Mouse (Mus musculus) retina, embryonic 14.5 days (tissue): ENCODE measurements around the gene Tmem203.
"Not testable (repeated sequence)": the region's sequence is repeated elsewhere in the genome, so short reads cannot be mapped to it uniquely, and the experiment has no call there.

Experiments used
- DNase-seq: peaks from one replicate; pipeline ENCODE4 v3.0.0-alpha.2; 2015; ENCODE audit warnings: low spot score

Tmem203 gene

GRCm38 (mm10) chr2:25234050-25234449 lies 21.2 kb upstream of the Tmem203 start, which contains the start of gene Slc34a3:
Gene Slc34a3 (minus strand): TSS chr2:25234364.
- no peak for DNase-seq

GRCm38 (mm10) chr2:25234551-25235220 lies 20.6 kb upstream of the Tmem203 start:
- DNase-seq: no peak

GRCm38 (mm10) chr2:25236614-25237013 lies 18.6 kb upstream of the Tmem203 start, which contains the start of gene Rnf224:
Gene Rnf224 (minus strand): TSS chr2:25236787.
- DNase-seq: no peak

GRCm38 (mm10) chr2:25237522-25237921 lies 17.7 kb upstream of the Tmem203 start:
- DNase-seq: no peak

GRCm38 (mm10) chr2:25238106-25238505 lies 17.1 kb upstream of the Tmem203 start:
- DNase-seq: no peak

- no peak for DNase-seq
Observed at GRCm38 (mm10) chr2:25239766-25240165, 15.5 kb upstream of the Tmem203 start.

- no peak for DNase-seq
Observed at GRCm38 (mm10) chr2:25240310-25240709, 14.9 kb upstream of the Tmem203 start.

- peak; percentile 82 for DNase-seq
Observed at GRCm38 (mm10) chr2:25240723-25241437, 14.4 kb upstream of the Tmem203 start.

- DNase-seq: no peak
Observed at GRCm38 (mm10) chr2:25241438-25241775, 13.8 kb upstream of the Tmem203 start.

- DNase-seq: peak; percentile 62
Observed at GRCm38 (mm10) chr2:25242101-25242506, 13.1 kb upstream of the Tmem203 start, which contains the start of the genes Rnf208 and Cysrt1. Gene Rnf208 (plus strand): TSS chr2:25242255. Gene Cysrt1 (minus strand): TSS chr2:25242452.

- no peak for DNase-seq
Observed at GRCm38 (mm10) chr2:25243342-25243741, 11.9 kb upstream of the Tmem203 start.

GRCm38 (mm10) chr2:25244144-25244543 lies 11.1 kb upstream of the Tmem203 start:
- DNase-seq: no peak

GRCm38 (mm10) chr2:25246183-25247072 lies 8.8 kb upstream of the Tmem203 start, which contains the start of gene AL732309.1:
Gene AL732309.1 (minus strand): TSS chr2:25246863.
- DNase-seq: no peak

GRCm38 (mm10) chr2:25252331-25252730 lies 2.9 kb upstream of the Tmem203 start:
- DNase-seq: no peak

- DNase-seq: peak; percentile 60
Observed at GRCm38 (mm10) chr2:25256443-25257109, 1.3 kb downstream of the Tmem203 start.

GRCm38 (mm10) chr2:25257250-25257649 lies 2.0 kb downstream of the Tmem203 start:
- DNase-seq: not testable (repeated sequence)

- peak; percentile 32 for DNase-seq
Observed at GRCm38 (mm10) chr2:25258887-25259286, 3.6 kb downstream of the Tmem203 start.

GRCm38 (mm10) chr2:25261870-25262269 lies 6.6 kb downstream of the Tmem203 start:
- DNase-seq: no peak

GRCm38 (mm10) chr2:25262291-25262767 lies 7.1 kb downstream of the Tmem203 start, which contains the start of gene Tprn:
Gene Tprn (plus strand): TSS chr2:25262618.
- peak; percentile 97 for DNase-seq

GRCm38 (mm10) chr2:25262795-25263622 lies 7.8 kb downstream of the Tmem203 start:
- DNase-seq: peak; percentile 51
